Mouse (Mus musculus) olfactory bulb, adult 2 months (tissue): ENCODE measurements at regions not wholly inside any gene's neighbourhood (a gene's known extent, or its start where the extent isn't known, plus 50 kb on each side); places are given as distances from the start of the nearest gene placed in this dataset.

Experiments used
- CTCF ChIP-seq: fragments of 200-500 bp; IDR thresholded peaks from 2 replicates; pipeline ENCODE4 v1.5.1; 2012; ENCODE audit warnings: low read depth, mild to moderate bottlenecking, low read length, moderate library complexity; ENCODE audit not compliant: insufficient read depth
- POLR2A ChIP-seq: fragments of 200-500 bp; IDR thresholded peaks from 2 replicates; pipeline ENCODE4 v1.6.1; 2012; ENCODE audit warnings: mild to moderate bottlenecking, low read depth, low read length, moderate library complexity; ENCODE audit not compliant: insufficient read depth

DNA sequence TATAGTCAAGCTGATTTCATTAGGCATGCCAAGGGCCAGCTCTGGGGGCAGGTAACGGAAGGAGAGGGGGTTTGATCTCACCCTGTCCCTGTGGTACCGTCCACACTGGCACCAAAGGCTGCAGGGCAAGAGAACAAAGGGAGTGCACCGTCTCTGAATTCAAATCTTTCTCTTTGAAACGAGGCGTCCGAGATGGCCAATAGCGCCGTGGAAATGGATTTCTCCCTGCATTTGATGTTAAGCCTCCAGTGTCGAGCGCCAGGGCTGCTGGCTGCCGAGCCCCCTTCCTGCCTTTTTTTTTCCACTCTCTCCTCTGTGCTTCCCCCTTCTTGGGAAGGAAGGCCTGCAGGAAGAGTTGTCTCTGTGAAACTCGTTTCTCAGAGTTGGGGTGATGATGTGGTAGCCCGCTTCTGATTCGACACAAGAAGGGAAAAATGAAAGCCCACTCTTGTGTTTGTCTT, 235.5 kb downstream of the 3110018I06Rik start:
- TF ChIP-seq POLR2A: no peak
- no peak for TF ChIP-seq CTCF
